Mouse (Mus musculus): ENCODE results near the gene Rpl22l1.
"Not testable (repeated sequence)": the region's sequence is repeated elsewhere in the genome, so short reads cannot be mapped to it uniquely, and the experiment has no call there.

The Rpl22l1 gene

GRCm38 (mm10) chr3:28805301-28806097 is at the start of gene Rpl22l1:
TSS of gene Rpl22l1 (plus strand) at chr3:28805436.
- DNase-seq (ENCODE audit: low spot score in 2 of 2): peak; percentile 96 to 99

- DNase-seq (ENCODE audit: low spot score in 2 of 2): no peak
These were observed 49.8 kb upstream of the Rpl22l1 start for GRCm38 (mm10) chr3:28755477-28755876.

GRCm38 (mm10) chr3:28761225-28761789 is 43.9 kb upstream of the Rpl22l1 start:
- DNase-seq (ENCODE audit: low spot score in 2 of 2): no peak

- no peak for DNase-seq (ENCODE audit: low spot score in 2 of 2)
These were observed 38.3 kb upstream of the Rpl22l1 start for GRCm38 (mm10) chr3:28766935-28767334.

- no peak for DNase-seq (ENCODE audit: low spot score in 2 of 2)
These were observed 37.0 kb upstream of the Rpl22l1 start for GRCm38 (mm10) chr3:28768222-28768621.

- DNase-seq (ENCODE audit: low spot score in 2 of 2): not testable (repeated sequence)
These were observed 32.3 kb upstream of the Rpl22l1 start for GRCm38 (mm10) chr3:28772919-28773318.

- no peak for DNase-seq (ENCODE audit: low spot score in 2 of 2)
These were observed 29.9 kb upstream of the Rpl22l1 start for GRCm38 (mm10) chr3:28775361-28775760.

- DNase-seq (ENCODE audit: low spot score in 2 of 2): no peak
These were observed 29.3 kb upstream of the Rpl22l1 start for GRCm38 (mm10) chr3:28775958-28776357.

- no peak for DNase-seq (ENCODE audit: low spot score in 2 of 2)
These were observed 28.7 kb upstream of the Rpl22l1 start for GRCm38 (mm10) chr3:28776491-28776890.

- DNase-seq (ENCODE audit: low spot score in 2 of 2): no peak
These were observed 24.7 kb upstream of the Rpl22l1 start for GRCm38 (mm10) chr3:28780511-28780910.

- DNase-seq (ENCODE audit: low spot score in 2 of 2): peak; percentile 88 to 89
These were observed 24.2 kb upstream of the Rpl22l1 start, which contains the start of gene Eif5a2 for GRCm38 (mm10) chr3:28780994-28781393. TSS of gene Eif5a2 (plus strand) at chr3:28781276.

GRCm38 (mm10) chr3:28781422-28781821 is 23.8 kb upstream of the Rpl22l1 start:
- DNase-seq (ENCODE audit: low spot score in 2 of 2): no peak

GRCm38 (mm10) chr3:28781848-28782247 is 23.4 kb upstream of the Rpl22l1 start:
- DNase-seq (ENCODE audit: low spot score in 2 of 2): no peak

- no peak for DNase-seq (ENCODE audit: low spot score in 2 of 2)
These were observed 21.1 kb upstream of the Rpl22l1 start for GRCm38 (mm10) chr3:28784176-28784575.

- DNase-seq (ENCODE audit: low spot score in 2 of 2): no peak
These were observed 10.4 kb upstream of the Rpl22l1 start for GRCm38 (mm10) chr3:28794835-28795234.

GRCm38 (mm10) chr3:28808039-28808643 is 2.9 kb downstream of the Rpl22l1 start:
- DNase-seq (ENCODE audit: low spot score in 2 of 2): no peak

GRCm38 (mm10) chr3:28811441-28811840 is 6.2 kb downstream of the Rpl22l1 start:
- no peak for DNase-seq (ENCODE audit: low spot score in 2 of 2)

- DNase-seq (ENCODE audit: low spot score in 2 of 2): no peak
These were observed 9.1 kb downstream of the Rpl22l1 start for GRCm38 (mm10) chr3:28814361-28814760.

- DNase-seq (ENCODE audit: low spot score in 2 of 2): no peak
These were observed 10.8 kb downstream of the Rpl22l1 start for GRCm38 (mm10) chr3:28816010-28816540.

GRCm38 (mm10) chr3:28826272-28826671 is 21.0 kb downstream of the Rpl22l1 start:
- no peak for DNase-seq (ENCODE audit: low spot score in 2 of 2)

- no peak for DNase-seq (ENCODE audit: low spot score in 2 of 2)
These were observed 22.4 kb downstream of the Rpl22l1 start for GRCm38 (mm10) chr3:28827605-28828004.

- no peak for DNase-seq (ENCODE audit: low spot score in 2 of 2)
These were observed 24.2 kb downstream of the Rpl22l1 start for GRCm38 (mm10) chr3:28829454-28829853.

Measured in frontal cortex, postnatal 14 days (tissue).